Mouse (Mus musculus) bone marrow macrophage, adult 2 months (primary cell): ENCODE results near the gene Rps6ka2.

Source experiments
- CTCF ChIP-seq: IDR thresholded peaks from 2 replicates; pipeline ENCODE4 v1.5.1; 2012; ENCODE audit warnings: low read depth, mild to moderate bottlenecking, low read length, moderate library complexity
- POLR2A ChIP-seq: IDR thresholded peaks from 2 replicates; pipeline ENCODE4 v1.6.1; 2012; ENCODE audit warnings: mild to moderate bottlenecking, low read depth, low read length, borderline replicate concordance

GRCm38 (mm10) chr17:7138186-7138925 is 31.6 kb upstream of the Rps6ka2 start:
- TF ChIP-seq POLR2A (no peak), CTCF (no peak)
